ENCODE assay signal across 9 mouse cellular contexts in genomic region chr4:134288397-134289256, GRCm38 (mm10). TPM values are rescaled to one million over a fixed set of nuclear protein-coding genes. Genes with fewer than 3 reads are reported as not detected.
A peak's percentile ranks its signal among the peaks of the same experiment; 100 is the strongest.
DNase-seq lines count a peak whose midpoint lies in the region; ATAC-seq and TF ChIP-seq lines count a peak whose summit lies in the region.
"Had no signal": no experiment of that assay in that cellular context is flagged by ENCODE, and none has a peak within 500 bp of the region (broad histone marks: within the 10 kb centered on the region; RNA-seq: fewer than 3 reads in every experiment).

No protein-coding gene starts in this region.

- no peaks in the 10 kb centered on the region for H3K4me1 ChIP-seq in ES-Bruce4 (ENCODE audit: control insufficient read depth, insufficient read depth, low read length)
- H3K4me1 ChIP-seq in forebrain, embryonic 15.5 days: peaks cover 21% of the 10 kb centered on the region
- peaks cover 24% of the 10 kb centered on the region for H3K4me1 ChIP-seq in limb, embryonic 15.5 days
- H3K4me1 ChIP-seq in stomach, embryonic 15.5 days: peaks cover 27% of the 10 kb centered on the region
- no peaks in the 10 kb centered on the region for H3K4me1 ChIP-seq in cerebellum, adult 2 months (ENCODE audit: control insufficient read depth, insufficient read depth, low read length)

- TF ChIP-seq POLR2A in ES-Bruce4 (IDR thresholded peaks at IDR 0.05; ENCODE audit: insufficient read depth, low read length): no peak
- no peak for TF ChIP-seq POLR2A in cerebellum, adult 2 months (IDR thresholded peaks at IDR 0.05; ENCODE audit: borderline replicate concordance, insufficient read depth, low read length)

- H3K4me2 ChIP-seq in forebrain, embryonic 15.5 days (replicated peaks): peak overlapping the region; percentile 65
- H3K4me2 ChIP-seq in limb, embryonic 15.5 days: peak overlapping the region; percentile 79
- peak overlapping the region; percentile 68 for H3K4me2 ChIP-seq in stomach, embryonic 15.5 days

- no peaks in the 10 kb centered on the region for H3K9me3 ChIP-seq in ES-Bruce4 (replicated peaks; ENCODE audit: control insufficient read depth, insufficient read depth, low read length, poor library complexity, severe bottlenecking)
- H3K9me3 ChIP-seq in forebrain, embryonic 15.5 days: no peaks in the 10 kb centered on the region
- no peaks in the 10 kb centered on the region for H3K9me3 ChIP-seq in limb, embryonic 15.5 days
- H3K9me3 ChIP-seq in stomach, embryonic 15.5 days: no peaks in the 10 kb centered on the region

- peak overlapping the region; percentile 76 for H3K4me3 ChIP-seq in ES-Bruce4 (ENCODE audit: low read depth, low read length)
- H3K4me3 ChIP-seq in forebrain, embryonic 15.5 days: peak overlapping the region; percentile 84
- H3K4me3 ChIP-seq in limb, embryonic 15.5 days: peak overlapping the region; percentile 98
- peak overlapping the region; percentile 92 for H3K4me3 ChIP-seq in stomach, embryonic 15.5 days (replicated peaks)
- H3K4me3 ChIP-seq in cerebellum, adult 2 months (replicated peaks; ENCODE audit: insufficient read depth, low read depth, low read length): no peak overlapping the region

- peak overlapping the region; percentile 85 for H3K27ac ChIP-seq in ES-Bruce4 (ENCODE audit: insufficient read depth, low read length)
- H3K27ac ChIP-seq in forebrain, embryonic 15.5 days (replicated peaks): peak overlapping the region; percentile 100
- peak overlapping the region; percentile 99; the same call in 1 of the 2 replicates for H3K27ac ChIP-seq in limb, embryonic 15.5 days
- peak overlapping the region; percentile 100 for H3K27ac ChIP-seq in stomach, embryonic 15.5 days
- H3K27ac ChIP-seq in cerebellum, adult 2 months (ENCODE audit: insufficient read depth, low read length): no peak overlapping the region

- 51% methylated on average over 11 of the region's 11 CpGs for WGBS in forebrain, embryonic 15.5 days
- 23% methylated on average over 11 of the region's 11 CpGs for WGBS in limb, embryonic 15.5 days
- 17% methylated on average over 11 of the region's 11 CpGs for WGBS in stomach, embryonic 15.5 days
- WGBS in cerebellum, adult 2 months: 52% methylated on average over 11 of the region's 11 CpGs

- no peak for ATAC-seq in forebrain, embryonic 15.5 days (replicated peaks)
- ATAC-seq in limb, embryonic 15.5 days (ENCODE audit: insufficient number of reproducible peaks, low FRiP score, low TSS enrichment, low read depth): no peak
- no peak for ATAC-seq in stomach, embryonic 15.5 days (ENCODE audit: insufficient read depth, low FRiP score, low read depth)
- ATAC-seq in activated CD4-positive, CD25-positive, alpha-beta regulatory T cell, adult 4 months: no peak

- peak overlapping the region; percentile 88 for H3K9ac ChIP-seq in ES-Bruce4 (ENCODE audit: low read depth, poor library complexity, severe bottlenecking)
- H3K9ac ChIP-seq in forebrain, embryonic 15.5 days (replicated peaks): peak overlapping the region; percentile 97
- H3K9ac ChIP-seq in limb, embryonic 15.5 days: peak overlapping the region; percentile 91
- H3K9ac ChIP-seq in stomach, embryonic 15.5 days: peak overlapping the region; percentile 99; the same call in 1 of the 2 replicates

- DNase-seq in adrenal gland, adult 2 months: peak; percentile 21
- no peak for DNase-seq in adrenal gland, postnatal 25 days
- DNase-seq in cerebellum, adult 2 months: no peak

- no peak for TF ChIP-seq EP300 in ES-Bruce4 (IDR thresholded peaks at IDR 0.05; ENCODE audit: insufficient read depth, low read depth, low read length)

- peaks cover 4% of the 10 kb centered on the region for H3K36me3 ChIP-seq in ES-Bruce4 (ENCODE audit: control insufficient read depth, insufficient read depth, low read length, poor library complexity, severe bottlenecking)
- H3K36me3 ChIP-seq in forebrain, embryonic 15.5 days: peaks cover 5% of the 10 kb centered on the region
- peaks cover 8% of the 10 kb centered on the region for H3K36me3 ChIP-seq in limb, embryonic 15.5 days
- H3K36me3 ChIP-seq in stomach, embryonic 15.5 days: 0 out of 2 replicates have a peak, but pooled peaks cover 3% of the 10 kb centered on the region

- TF ChIP-seq CTCF in ES-Bruce4 (IDR thresholded peaks at IDR 0.05; ENCODE audit: low read depth, low read length): no peak
- TF ChIP-seq CTCF in cerebellum, adult 2 months (IDR thresholded peaks at IDR 0.05; ENCODE audit: borderline replicate concordance, insufficient read depth, low read depth, low read length): no peak

- H3K27me3 ChIP-seq in ES-Bruce4 (ENCODE audit: control insufficient read depth, insufficient read depth, low read length, poor library complexity, severe bottlenecking): no peaks in the 10 kb centered on the region
- H3K27me3 ChIP-seq in forebrain, embryonic 15.5 days: no peaks in the 10 kb centered on the region
- peaks cover 6% of the 10 kb centered on the region; the same call in 1 of the 2 replicates for H3K27me3 ChIP-seq in limb, embryonic 15.5 days
- 0 out of 2 replicates have a peak, but pooled peaks cover under 1% of the 10 kb centered on the region for H3K27me3 ChIP-seq in stomach, embryonic 15.5 days (replicated peaks)
- H3K27me3 ChIP-seq in cerebellum, adult 2 months (ENCODE audit: control insufficient read depth, insufficient read depth, low read length): no peaks in the 10 kb centered on the region

RNA-seq across cellular contexts. Expression of gene Pdik1l, which starts 0.9 kb away (rescaled TPM):
- 10 to 100 TPM; 14.7 to 22.3 TPM for total RNA-seq in adrenal gland, adult 2 months (2021)
- polyA plus RNA-seq in adrenal gland, adult 2 months (2012; rRNA removed): 1.3 TPM in 2 replicates
- 19.7 and 20.2 TPM in 2 replicates for total RNA-seq in adrenal gland, postnatal 25 days (2021)
- polyA plus RNA-seq in ES-Bruce4 (2011; ENCODE audit: insufficient read depth, insufficient read length, low read depth, missing spikeins): 12.0 and 14.1 TPM in 2 replicates
- polyA plus RNA-seq in forebrain, embryonic 15.5 days (2015; fragmentation: Nextera tagmentation; extraction: Ambion mirVana): 41.0 and 42.1 TPM in 2 replicates
- polyA plus RNA-seq in limb, embryonic 15.5 days (2015; fragmentation: Nextera tagmentation; extraction: Ambion mirVana): 19.7 and 20.2 TPM in 2 replicates
- 18.9 and 20.0 TPM in 2 replicates for polyA plus RNA-seq in stomach, embryonic 15.5 days (2015; fragmentation: Nextera tagmentation; extraction: Ambion mirVana)
- polyA plus RNA-seq in activated CD4-positive, CD25-positive, alpha-beta regulatory T cell, adult 4 months (2017; shearing (Covaris generic)): 10 to 100 TPM; 17.2 to 19.1 TPM
- polyA plus RNA-seq in cerebellum, adult 2 months (2012; rRNA removed): 8.9 and 9.6 TPM in 2 replicates

RNA-seq across cellular contexts. Expression of gene Trim63, which starts 26.3 kb away (rescaled TPM):
- not detected for total RNA-seq in adrenal gland, adult 2 months (2021)
- 0.06 and 0.11 TPM in 2 replicates for polyA plus RNA-seq in adrenal gland, adult 2 months (2012; rRNA removed)
- total RNA-seq in adrenal gland, postnatal 25 days (2021): not detected in 2 replicates
- 5.4 and 7.4 TPM in 2 replicates for polyA plus RNA-seq in ES-Bruce4 (2011; ENCODE audit: insufficient read depth, insufficient read length, low read depth, missing spikeins)
- 0.13 and 0.24 TPM in 2 replicates for polyA plus RNA-seq in forebrain, embryonic 15.5 days (2015; fragmentation: Nextera tagmentation; extraction: Ambion mirVana)
- 3.2 and 8.0 TPM in 2 replicates for polyA plus RNA-seq in limb, embryonic 15.5 days (2015; fragmentation: Nextera tagmentation; extraction: Ambion mirVana)
- 0.41 and 0.52 TPM in 2 replicates for polyA plus RNA-seq in stomach, embryonic 15.5 days (2015; fragmentation: Nextera tagmentation; extraction: Ambion mirVana)
- not detected for polyA plus RNA-seq in activated CD4-positive, CD25-positive, alpha-beta regulatory T cell, adult 4 months (2017; shearing (Covaris generic))
- 0.07 and 0.24 TPM in 2 replicates for polyA plus RNA-seq in cerebellum, adult 2 months (2012; rRNA removed)

RNA-seq across cellular contexts. Expression of gene Grrp1, which starts 34.7 kb away (rescaled TPM):
- 1 to 10 TPM; 6.2 to 9.3 TPM for total RNA-seq in adrenal gland, adult 2 months (2021)
- polyA plus RNA-seq in adrenal gland, adult 2 months (2012; rRNA removed): 28.5 and 31.8 TPM in 2 replicates
- 6.2 and 8.3 TPM in 2 replicates for total RNA-seq in adrenal gland, postnatal 25 days (2021)
- polyA plus RNA-seq in ES-Bruce4 (2011; ENCODE audit: insufficient read depth, insufficient read length, low read depth, missing spikeins): 0.55 TPM in 1 of 2 replicates, not detected in the other
- 9.9 and 12.1 TPM in 2 replicates for polyA plus RNA-seq in forebrain, embryonic 15.5 days (2015; fragmentation: Nextera tagmentation; extraction: Ambion mirVana)
- polyA plus RNA-seq in limb, embryonic 15.5 days (2015; fragmentation: Nextera tagmentation; extraction: Ambion mirVana): 5.8 and 7.8 TPM in 2 replicates
- polyA plus RNA-seq in stomach, embryonic 15.5 days (2015; fragmentation: Nextera tagmentation; extraction: Ambion mirVana): 4.2 and 5.2 TPM in 2 replicates
- not detected for polyA plus RNA-seq in activated CD4-positive, CD25-positive, alpha-beta regulatory T cell, adult 4 months (2017; shearing (Covaris generic))
- polyA plus RNA-seq in cerebellum, adult 2 months (2012; rRNA removed): 6.6 and 7.6 TPM in 2 replicates

RNA-seq across cellular contexts. Expression of gene Gm30191, which starts 41.9 kb away (rescaled TPM):
- not detected for total RNA-seq in adrenal gland, adult 2 months (2021)
- polyA plus RNA-seq in adrenal gland, adult 2 months (2012; rRNA removed): not detected in 2 replicates
- not detected in 2 replicates for total RNA-seq in adrenal gland, postnatal 25 days (2021)
- polyA plus RNA-seq in ES-Bruce4 (2011; ENCODE audit: insufficient read depth, insufficient read length, low read depth, missing spikeins): not detected in 2 replicates
- not detected in 2 replicates for polyA plus RNA-seq in forebrain, embryonic 15.5 days (2015; fragmentation: Nextera tagmentation; extraction: Ambion mirVana)
- polyA plus RNA-seq in limb, embryonic 15.5 days (2015; fragmentation: Nextera tagmentation; extraction: Ambion mirVana): not detected in 2 replicates
- polyA plus RNA-seq in stomach, embryonic 15.5 days (2015; fragmentation: Nextera tagmentation; extraction: Ambion mirVana): not detected in 2 replicates
- polyA plus RNA-seq in activated CD4-positive, CD25-positive, alpha-beta regulatory T cell, adult 4 months (2017; shearing (Covaris generic)): not detected
- polyA plus RNA-seq in cerebellum, adult 2 months (2012; rRNA removed): 1.8 and 1.9 TPM in 2 replicates
- total RNA-seq: heart, adult 18-20 months had no signal

RNA-seq across cellular contexts. Expression of gene Zfp593, which starts 43.2 kb away (rescaled TPM):
- total RNA-seq in adrenal gland, adult 2 months (2021): 10 to 100 TPM in 1 of 2 experiments, 1 to 10 TPM in 1; 8.3 to 11.0 TPM
- 11.1 and 13.0 TPM in 2 replicates for polyA plus RNA-seq in adrenal gland, adult 2 months (2012; rRNA removed)
- total RNA-seq in adrenal gland, postnatal 25 days (2021): 8.8 and 10.3 TPM in 2 replicates
- polyA plus RNA-seq in ES-Bruce4 (2011; ENCODE audit: insufficient read depth, insufficient read length, low read depth, missing spikeins): 16.8 and 17.2 TPM in 2 replicates
- polyA plus RNA-seq in forebrain, embryonic 15.5 days (2015; fragmentation: Nextera tagmentation; extraction: Ambion mirVana): 17.0 and 17.8 TPM in 2 replicates
- 14.3 and 15.8 TPM in 2 replicates for polyA plus RNA-seq in limb, embryonic 15.5 days (2015; fragmentation: Nextera tagmentation; extraction: Ambion mirVana)
- polyA plus RNA-seq in stomach, embryonic 15.5 days (2015; fragmentation: Nextera tagmentation; extraction: Ambion mirVana): 15.1 and 15.9 TPM in 2 replicates
- polyA plus RNA-seq in activated CD4-positive, CD25-positive, alpha-beta regulatory T cell, adult 4 months (2017; shearing (Covaris generic)): 1 to 10 TPM; 5.1 to 6.4 TPM
- polyA plus RNA-seq in cerebellum, adult 2 months (2012; rRNA removed): 10.7 and 11.7 TPM in 2 replicates
